Mouse (Mus musculus) liver, postnatal 0 days (tissue): ENCODE measurements around the gene Mgat4a. TPM values are rescaled to one million over a fixed set of nuclear protein-coding genes. Genes with fewer than 3 reads are reported as not detected.
A peak's percentile ranks its signal among the peaks of the same experiment; 100 is the strongest.

Experiments
- ATAC-seq: fragments of 200-750 bp; cut with Nextera tagmentation; 2 replicates; pipeline ENCODE4 v1.8.0; 2017; ENCODE audit warnings: mild to moderate bottlenecking, moderate library complexity
- DNase-seq: peaks from one replicate; pipeline ENCODE4 v3.0.0-alpha.2; 2016
- H3K27ac ChIP-seq: fragments of 300-500 bp; sonication (generic); 2 replicates; pipeline ENCODE4 v1.5.1; 2014; ENCODE audit warnings: antibody characterized with exemption, moderate library complexity, mild to moderate bottlenecking, low read depth
- H3K27me3 ChIP-seq: fragments of 300-500 bp; sonication (generic); 2 replicates; pipeline ENCODE4 v1.6.1; 2014; ENCODE audit warnings: low read length, control low read depth, mixed read lengths; ENCODE audit not compliant: insufficient read depth
- H3K36me3 ChIP-seq: fragments of 300-500 bp; sonication (generic); replicated peaks from 2 replicates; pipeline ENCODE4 v1.6.1; 2014; ENCODE audit warnings: mild to moderate bottlenecking, control low read depth, low read length, moderate library complexity, mixed read lengths; ENCODE audit not compliant: insufficient read depth
- H3K4me1 ChIP-seq: fragments of 300-500 bp; sonication (generic); 2 replicates; pipeline ENCODE4 v1.6.1; 2014; ENCODE audit warnings: antibody characterized with exemption, mild to moderate bottlenecking, control low read depth; ENCODE audit not compliant: insufficient read depth
- H3K4me2 ChIP-seq: fragments of 300-500 bp; sonication (generic); 2 replicates; pipeline ENCODE4 v1.6.1; 2014; ENCODE audit warnings: low read depth, mild to moderate bottlenecking, low read length, moderate library complexity, mixed read lengths
- H3K4me3 ChIP-seq: fragments of 300-500 bp; sonication (generic); 2 replicates; pipeline ENCODE4 v1.5.1; 2014; ENCODE audit warnings: low read depth, low read length
- H3K9ac ChIP-seq: fragments of 300-500 bp; sonication (generic); replicated peaks from 2 replicates; pipeline ENCODE4 v1.6.1; 2014; ENCODE audit warnings: mild to moderate bottlenecking, moderate library complexity
- H3K9me3 ChIP-seq: fragments of 300-500 bp; sonication (generic); 2 replicates; pipeline ENCODE4 v1.6.1; 2016; ENCODE audit warnings: mild to moderate bottlenecking, control low read depth, low read length, mixed read lengths
- CTCF ChIP-seq: sonication (generic); IDR thresholded peaks from 2 replicates; pipeline ENCODE4 v1.5.1; 2016; ENCODE audit warnings: antibody characterized with exemption, low read depth
- EP300 ChIP-seq: IDR thresholded peaks from 2 replicates; pipeline ENCODE4 v1.6.1; 2016; ENCODE audit warnings: antibody characterized with exemption, low read depth, mild to moderate bottlenecking
- WGBS: fragments of 180-500 bp; shearing (Covaris S2); extraction: QIAGEN DNeasy Blood & Tissue Kit; methylation state at CpG from one replicate; pipeline ENCODE4 v1.1.7; 2014; ENCODE audit not compliant: insufficient replicate concordance; 5-methylcytosine and 5-hydroxymethylcytosine counted together
- polyA plus RNA-seq: library from polyadenylated mRNA; unstranded; fragments of >200 nt; fragmentation: Nextera tagmentation; extraction: Ambion mirVana; gene quantifications from 2 replicates; pipeline ENCODE4 v1.2.1, GENCODE M21; 2015

The Mgat4a gene
- polyA plus RNA-seq, 1 experiment from 2014 or later, result 0.66 TPM

GRCm38 (mm10) chr1:37477250-37477649, 63.6 kb downstream of the Mgat4a start:
- ATAC-seq (no peak), DNase-seq (no peak)
- Histone ChIP-seq H3K4me1 (peaks cover 33% of the 10 kb centered on the region), H3K27me3 (no peaks in the 10 kb centered on the region), H3K9me3 (no peaks in the 10 kb centered on the region), H3K4me3 (peak overlapping the region; percentile 41; the same call in 1 of the 2 replicates), H3K9ac (peak overlapping the region; percentile 50; the same call in 1 of the 2 replicates), H3K4me2 (peak overlapping the region; percentile 68), H3K27ac (0 out of 2 replicates have a peak overlapping the region, but pooled peaks have one; percentile 74), H3K36me3 (no peaks in the 10 kb centered on the region)
- TF ChIP-seq EP300 (no peak), CTCF (no peak)
- 77% methylated on average over 5 of the region's 5 CpGs for WGBS

GRCm38 (mm10) chr1:37475312-37475711, 65.5 kb downstream of the Mgat4a start:
- peaks cover 27% of the 10 kb centered on the region for H3K4me1 ChIP-seq
- no peak overlapping the region for H3K9ac ChIP-seq
- no peaks in the 10 kb centered on the region for H3K36me3 ChIP-seq
- no peak overlapping the region for H3K4me3 ChIP-seq
- 84% methylated on average over 3 of the region's 3 CpGs for WGBS
- H3K4me2 ChIP-seq, result no peak overlapping the region
- TF ChIP-seq CTCF (no peak), EP300 (no peak)
- no peaks in the 10 kb centered on the region for H3K9me3 ChIP-seq
- DNase-seq, result no peak
- peak overlapping the region; percentile 37; the same call in 1 of the 2 replicates for H3K27ac ChIP-seq
- ATAC-seq, result no peak
- H3K27me3 ChIP-seq, result no peaks in the 10 kb centered on the region

- peaks cover 23% of the 10 kb centered on the region for H3K4me1 ChIP-seq
- peak overlapping the region; percentile 22; the same call in 1 of the 2 replicates for H3K4me2 ChIP-seq
- H3K27ac ChIP-seq, result peak overlapping the region; percentile 68
- no peak for DNase-seq
- no peak for TF ChIP-seq EP300
- no peak for TF ChIP-seq CTCF
- no peaks in the 10 kb centered on the region for H3K9me3 ChIP-seq
- no peak for ATAC-seq
- H3K4me3 ChIP-seq, result no peak overlapping the region
- no peak overlapping the region for H3K9ac ChIP-seq
- WGBS, result 59% methylated on average over 6 of the region's 6 CpGs
- H3K36me3 ChIP-seq, result no peaks in the 10 kb centered on the region
- H3K27me3 ChIP-seq, result no peaks in the 10 kb centered on the region
These were observed 66.1 kb downstream of the Mgat4a start for GRCm38 (mm10) chr1:37474634-37475190.

- 50% methylated on average over 8 of the region's 8 CpGs for WGBS
- no peak overlapping the region for H3K9ac ChIP-seq
- no peaks in the 10 kb centered on the region for H3K9me3 ChIP-seq
- no peak overlapping the region for H3K4me3 ChIP-seq
- DNase-seq (no peak), ATAC-seq (no peak)
- TF ChIP-seq EP300, result no peak
- TF ChIP-seq CTCF, result no peak
- no peaks in the 10 kb centered on the region for H3K27me3 ChIP-seq
- H3K4me2 ChIP-seq, result peak overlapping the region; percentile 22; the same call in 1 of the 2 replicates
- H3K4me1 ChIP-seq, result peaks cover 17% of the 10 kb centered on the region
- H3K36me3 ChIP-seq, result no peaks in the 10 kb centered on the region
- H3K27ac ChIP-seq, result peak overlapping the region; percentile 68
These were observed 66.8 kb downstream of the Mgat4a start for GRCm38 (mm10) chr1:37474046-37474445.

GRCm38 (mm10) chr1:37473251-37473650, 67.6 kb downstream of the Mgat4a start:
- no peak overlapping the region for H3K9ac ChIP-seq
- H3K36me3 ChIP-seq, result no peaks in the 10 kb centered on the region
- WGBS, result 43% methylated on average over 10 of the region's 10 CpGs
- 0 out of 2 replicates have a peak overlapping the region, but pooled peaks have one; percentile 39 for H3K27ac ChIP-seq
- H3K4me1 ChIP-seq, result peaks cover 10% of the 10 kb centered on the region
- no peaks in the 10 kb centered on the region for H3K9me3 ChIP-seq
- DNase-seq (no peak), ATAC-seq (no peak)
- H3K4me3 ChIP-seq, result no peak overlapping the region
- no peak overlapping the region for H3K4me2 ChIP-seq
- no peaks in the 10 kb centered on the region for H3K27me3 ChIP-seq
- no peak for TF ChIP-seq CTCF
- TF ChIP-seq EP300, result no peak

- TF ChIP-seq EP300 (no peak), CTCF (peak; percentile 40)
- Histone ChIP-seq H3K27ac (peak overlapping the region; percentile 23; the same call in 1 of the 2 replicates), H3K9ac (no peak overlapping the region), H3K9me3 (no peaks in the 10 kb centered on the region), H3K4me2 (no peak overlapping the region), H3K27me3 (no peaks in the 10 kb centered on the region), H3K4me3 (no peak overlapping the region), H3K36me3 (no peaks in the 10 kb centered on the region), H3K4me1 (peaks cover 7% of the 10 kb centered on the region)
- 79% methylated on average over 6 of the region's 6 CpGs for WGBS
- DNase-seq (no peak), ATAC-seq (no peak)
These were observed 69.4 kb downstream of the Mgat4a start for GRCm38 (mm10) chr1:37471179-37472148.
